Mouse (Mus musculus): ENCODE results near the gene Tiam1.

DNA sequence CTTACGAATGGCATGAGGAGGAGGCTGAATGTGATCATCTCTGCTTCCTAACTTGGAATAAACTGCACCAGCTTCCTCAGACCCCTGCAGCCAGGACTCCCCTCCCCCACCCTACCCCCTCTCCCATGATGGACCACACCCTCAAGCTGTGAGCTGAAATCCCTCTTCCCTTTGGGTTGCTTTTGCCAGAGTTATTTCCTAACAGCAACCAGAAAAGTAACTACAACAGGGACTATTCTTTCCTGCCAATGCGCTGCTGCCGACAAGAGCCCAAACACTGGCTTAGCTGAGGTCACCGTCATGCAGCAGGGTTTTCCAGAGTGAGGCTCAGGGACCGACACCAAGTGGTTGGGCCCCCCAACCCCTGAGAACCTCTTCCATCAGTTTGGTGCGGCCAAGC, 303.2 kb downstream of the Tiam1 start:
- no peak for TF ChIP-seq POLR2A (IDR thresholded peaks at IDR 0.05; ENCODE audit: insufficient read depth, low read depth, low read length)
- TF ChIP-seq CTCF (IDR thresholded peaks at IDR 0.05; ENCODE audit: insufficient read depth, low read depth, low read length), result no peak
